Mouse (Mus musculus) cerebellum, adult 9-10 months (tissue): ENCODE results near the gene Nupl1.

ENCODE experiments used
- DNase-seq: peaks from one replicate; pipeline ENCODE4 v3.0.0; 2022

Gene Nupl1

DNA sequence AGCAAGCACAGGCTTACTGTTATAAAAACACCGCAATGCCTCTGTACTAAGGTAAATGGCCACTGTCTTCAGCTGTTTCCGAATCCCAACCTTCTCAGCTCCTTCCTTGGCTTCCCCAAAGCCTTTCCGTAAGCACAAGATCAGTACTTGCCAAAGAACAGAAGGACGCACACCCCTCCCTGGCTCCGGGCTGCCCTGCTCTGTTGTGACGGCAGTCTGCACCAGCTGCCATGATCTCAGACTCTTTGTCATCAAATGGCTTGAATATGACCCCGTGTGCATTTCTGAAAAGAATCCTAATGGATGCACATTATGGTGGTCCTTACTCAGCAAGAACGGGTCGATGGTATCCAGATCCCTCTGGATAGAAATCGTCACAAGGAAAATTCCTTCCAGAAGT lies 108.0 kb downstream of the Nupl1 start:
- DNase-seq = peak; percentile 31

DNA sequence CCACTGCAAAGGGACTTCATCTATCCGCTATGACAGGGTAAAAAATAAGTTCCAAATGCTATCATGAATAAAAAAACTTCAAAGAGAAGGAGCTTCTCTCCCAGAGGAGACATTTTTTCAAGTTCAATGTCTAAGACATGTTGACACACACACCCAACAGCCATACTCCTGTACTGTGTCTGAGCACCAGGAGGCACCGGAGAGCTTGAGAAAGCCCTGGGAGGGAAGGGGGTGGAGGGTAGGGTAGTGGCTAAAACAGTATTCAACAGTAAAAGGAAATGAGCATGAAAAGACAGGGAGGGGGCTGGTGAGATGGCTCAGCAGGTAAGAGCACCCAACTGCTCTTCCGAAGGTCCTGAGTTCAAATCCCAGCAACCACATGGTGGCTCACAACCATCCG lies 112.9 kb downstream of the Nupl1 start:
- no peak for DNase-seq

DNA sequence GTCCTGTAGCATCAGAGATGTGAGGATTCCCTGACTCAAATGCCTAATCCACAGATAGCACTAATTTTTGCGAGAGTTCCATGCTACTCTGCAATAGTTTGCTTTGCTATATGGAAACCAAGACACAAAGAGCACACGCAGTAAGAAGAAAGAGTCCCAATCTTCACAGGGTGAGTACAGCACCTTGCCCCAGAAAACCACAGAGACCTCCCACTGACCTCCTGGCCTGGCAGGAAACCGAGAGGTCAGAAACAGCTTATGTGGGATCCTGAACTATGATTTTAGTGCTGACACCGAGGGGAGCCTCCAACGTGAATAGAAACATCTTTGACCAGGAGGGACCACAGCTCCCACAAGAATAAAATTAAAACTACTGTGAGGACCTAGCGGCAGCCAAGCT lies 113.4 kb downstream of the Nupl1 start:
- no peak for DNase-seq

- no peak for DNase-seq
Observed at GRCm38 (mm10) chr14:60135801-60136200, 115.4 kb downstream of the Nupl1 start.

- no peak for DNase-seq
Observed at GRCm38 (mm10) chr14:60134720-60135119, 116.5 kb downstream of the Nupl1 start.
